Mouse (Mus musculus) midbrain, embryonic 13.5 days (tissue): Measurements from ENCODE around the gene Ppp1r1b. TPM values are rescaled to one million over a fixed set of nuclear protein-coding genes. Genes with fewer than 3 reads are reported as not detected.
A peak's percentile ranks its signal among the peaks of the same experiment; 100 is the strongest.
"Not testable (repeated sequence)": the region's sequence is repeated elsewhere in the genome, so short reads cannot be mapped to it uniquely, and the experiment has no call there.

Experiments used
- ATAC-seq: fragments of 200-750 bp; cut with Nextera tagmentation; 2 replicates; pipeline ENCODE4 v1.8.0; 2017; ENCODE audit warnings: mild to moderate bottlenecking, moderate TSS enrichment, moderate library complexity
- H3K27ac ChIP-seq: fragments of 300-500 bp; sonication (generic); 2 replicates; pipeline ENCODE4 v1.5.1; 2015; ENCODE audit warnings: inconsistent platforms, mild to moderate bottlenecking, moderate library complexity
- H3K27me3 ChIP-seq: fragments of 300-500 bp; sonication (generic); 2 replicates; pipeline ENCODE4 v1.6.1; 2015; ENCODE audit warnings: mild to moderate bottlenecking, inconsistent platforms
- H3K36me3 ChIP-seq: fragments of 300-500 bp; sonication (generic); 2 replicates; pipeline ENCODE4 v1.6.1; 2015; ENCODE audit warnings: mild to moderate bottlenecking, inconsistent platforms
- H3K4me1 ChIP-seq: fragments of 300-500 bp; sonication (generic); replicated peaks from 2 replicates; pipeline ENCODE4 v1.6.1; 2015; ENCODE audit warnings: inconsistent platforms
- H3K4me2 ChIP-seq: fragments of 300-500 bp; sonication (generic); replicated peaks from 2 replicates; pipeline ENCODE4 v1.6.1; 2015; ENCODE audit warnings: moderate library complexity, mild to moderate bottlenecking, inconsistent platforms
- H3K4me3 ChIP-seq: fragments of 300-500 bp; sonication (generic); replicated peaks from 2 replicates; pipeline ENCODE4 v1.5.1; 2015; ENCODE audit warnings: mild to moderate bottlenecking, inconsistent platforms
- H3K9ac ChIP-seq: fragments of 300-500 bp; sonication (generic); replicated peaks from 2 replicates; pipeline ENCODE4 v1.6.1; 2015; ENCODE audit warnings: mild to moderate bottlenecking, inconsistent platforms
- H3K9me3 ChIP-seq: fragments of 300-500 bp; sonication (generic); 2 replicates; pipeline ENCODE4 v1.6.1; 2016; ENCODE audit warnings: mild to moderate bottlenecking, inconsistent platforms
- WGBS: fragments of 180-500 bp; shearing (Covaris S2); methylation state at CpG from one replicate; pipeline ENCODE4 v1.1.7; 2015; 5-methylcytosine and 5-hydroxymethylcytosine counted together
- polyA plus RNA-seq: library from polyadenylated mRNA; unstranded; fragments of >200 nt; fragmentation: Nextera tagmentation; extraction: Ambion mirVana; gene quantifications from 2 replicates; pipeline ENCODE4 v1.2.1, GENCODE M21; 2015

Gene Ppp1r1b
- polyA plus RNA-seq, 1 experiment from 2014 or later, result 1.9 TPM

DNA sequence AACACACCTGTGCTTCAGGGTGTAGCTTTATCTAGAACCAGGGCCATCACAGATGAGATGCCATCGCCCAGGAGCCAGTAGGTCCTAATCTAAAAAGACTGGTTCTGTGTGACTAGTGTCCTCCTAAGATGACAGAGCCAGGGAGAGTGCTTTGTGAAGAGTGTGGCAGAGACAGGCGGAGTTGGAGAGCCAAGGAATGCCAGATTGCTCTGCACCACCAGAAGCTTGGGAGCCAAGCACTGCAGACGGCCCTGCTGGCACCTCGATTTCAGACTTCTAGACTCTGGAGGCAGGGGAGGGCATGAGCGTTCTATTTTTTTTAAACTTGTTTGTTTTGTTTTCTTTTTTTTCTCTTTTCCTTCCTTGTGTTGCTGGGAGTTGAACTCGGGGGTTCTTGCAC, 21.1 kb downstream of the Ppp1r1b start:
- ATAC-seq, result no peak
- no peak overlapping the region for H3K27ac ChIP-seq

DNA sequence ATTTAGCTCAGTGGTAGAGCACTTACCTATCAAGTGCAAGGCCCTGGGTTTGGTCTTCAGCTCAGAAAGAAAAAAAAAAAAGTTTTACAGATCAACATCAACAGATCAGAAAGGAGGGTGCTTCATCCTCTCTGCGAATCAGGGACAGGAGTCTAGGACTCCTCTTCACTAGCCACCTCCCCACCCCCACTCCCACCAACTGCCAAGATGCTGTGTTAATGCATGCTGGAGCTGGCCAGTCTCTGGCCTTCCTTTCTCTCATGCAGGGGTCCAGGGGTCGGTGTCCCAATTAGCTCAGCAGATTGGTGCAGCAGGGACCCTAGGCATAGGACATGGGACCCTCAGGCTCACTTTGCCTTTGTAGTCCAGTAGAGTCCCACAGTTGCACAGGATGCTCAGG, 22.4 kb downstream of the Ppp1r1b start:
- 80% methylated on average over 2 of the region's 2 CpGs for WGBS

More for the DNA sequence above, 21.1 kb downstream of the Ppp1r1b start:
- Histone ChIP-seq H3K9ac (no peak overlapping the region), H3K36me3 (peaks cover 2% of the 10 kb centered on the region; the same call in 1 of the 2 replicates), H3K4me1 (peaks cover 29% of the 10 kb centered on the region), H3K4me3 (no peak overlapping the region), H3K9me3 (no peaks in the 10 kb centered on the region), H3K4me2 (no peak overlapping the region), H3K27me3 (no peaks in the 10 kb centered on the region)
- 90% methylated on average over 6 of the region's 6 CpGs for WGBS

DNA sequence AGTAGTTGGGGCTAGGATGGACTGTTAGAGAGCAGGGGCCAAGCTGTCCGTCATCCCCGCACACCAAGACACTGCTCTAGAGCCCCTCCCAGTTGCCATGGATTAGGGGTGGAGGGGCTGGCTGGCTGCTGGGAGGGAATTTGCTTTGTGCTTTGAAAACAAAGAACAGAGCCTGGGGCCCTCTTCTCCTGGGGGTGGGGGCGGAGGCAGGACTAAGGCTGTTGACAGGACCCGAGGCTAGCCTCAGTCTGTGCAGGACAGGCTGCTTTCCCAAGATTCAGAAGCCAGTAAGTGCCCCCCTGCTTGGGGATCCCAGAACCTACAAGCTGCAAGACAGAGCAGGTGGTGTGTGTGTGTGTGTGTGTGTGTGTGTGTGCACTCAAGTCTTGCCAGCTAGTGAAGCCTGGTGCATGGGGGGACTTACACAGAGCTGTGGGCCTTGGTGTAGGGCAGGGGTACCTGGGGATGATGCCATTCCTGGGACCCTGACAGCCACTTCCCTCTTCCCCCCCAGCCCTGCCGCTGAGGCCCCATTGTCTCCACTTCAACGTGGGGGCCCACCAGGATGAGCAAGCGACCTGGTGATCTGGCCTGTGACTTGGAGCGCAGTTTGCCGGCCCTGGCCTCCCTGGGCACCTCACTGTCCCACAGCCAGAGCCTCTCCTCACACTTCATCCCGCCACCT, 23.5 kb downstream of the Ppp1r1b start:
- Histone ChIP-seq H3K9me3 (no peaks in the 10 kb centered on the region), H3K9ac (peak overlapping the region; percentile 49), H3K4me1 (peaks cover 29% of the 10 kb centered on the region), H3K27me3 (no peaks in the 10 kb centered on the region), H3K27ac (peak overlapping the region; percentile 77), H3K4me3 (peak overlapping the region; percentile 22), H3K36me3 (peaks cover 26% of the 10 kb centered on the region), H3K4me2 (peak overlapping the region; percentile 43)
- peak; percentile 84 for ATAC-seq
- WGBS, result 16% methylated on average over 8 of the region's 10 CpGs

More for the DNA sequence above, 22.4 kb downstream of the Ppp1r1b start:
- peaks cover 29% of the 10 kb centered on the region for H3K4me1 ChIP-seq
- no peak overlapping the region for H3K4me2 ChIP-seq
- ATAC-seq, result no peak
- no peak overlapping the region for H3K4me3 ChIP-seq
- H3K27ac ChIP-seq, result 0 out of 2 replicates have a peak overlapping the region, but pooled peaks have one; percentile 77
- H3K9ac ChIP-seq, result no peak overlapping the region
- peaks cover 15% of the 10 kb centered on the region for H3K36me3 ChIP-seq
- H3K9me3 ChIP-seq, result no peaks in the 10 kb centered on the region
- no peaks in the 10 kb centered on the region for H3K27me3 ChIP-seq

DNA sequence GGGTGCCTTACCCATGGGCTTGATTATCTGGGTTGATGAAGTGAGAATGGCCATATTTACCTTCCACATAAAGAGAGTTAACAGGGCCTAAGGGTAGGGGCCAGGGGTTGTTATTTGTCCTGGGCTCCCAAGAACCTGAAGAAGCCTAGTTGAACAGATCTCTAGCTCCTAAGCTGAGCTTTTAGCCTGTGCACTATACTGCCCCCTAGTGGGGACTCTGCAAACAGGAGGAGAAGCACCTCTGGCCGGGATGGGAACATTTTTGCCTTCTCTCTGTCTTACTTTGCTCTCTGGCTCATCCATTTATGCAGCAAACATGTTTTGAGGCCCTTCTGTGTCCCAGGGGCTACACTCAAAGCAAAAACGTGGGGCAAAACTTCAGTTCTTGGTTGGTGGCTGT, 24.2 kb downstream of the Ppp1r1b start:
- peak overlapping the region; percentile 43 for H3K4me2 ChIP-seq

DNA sequence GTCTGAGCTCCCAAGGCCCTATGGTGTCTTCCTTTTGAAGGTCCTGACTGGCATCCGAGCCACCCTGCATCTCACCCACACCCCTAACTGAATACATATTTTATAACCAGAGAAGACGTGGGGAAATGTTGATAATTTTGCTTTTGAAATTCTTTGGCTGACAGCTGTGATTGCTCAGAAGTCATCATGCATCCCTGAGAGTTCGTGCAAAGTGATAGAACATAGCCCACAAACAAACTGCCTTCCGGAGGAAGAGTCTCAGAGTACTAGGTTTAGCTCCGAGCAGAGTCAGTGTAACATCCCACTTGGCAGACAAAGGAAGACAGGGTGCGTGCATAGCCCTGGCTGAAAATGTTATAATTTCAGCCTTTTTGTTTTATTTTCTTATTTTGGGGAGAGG, 25.0 kb downstream of the Ppp1r1b start:
- no peak for ATAC-seq
- H3K4me3 ChIP-seq, result no peak overlapping the region
- 91% methylated on average over 6 of the region's 6 CpGs for WGBS
- H3K9me3 ChIP-seq, result no peaks in the 10 kb centered on the region
- H3K27ac ChIP-seq, result no peak overlapping the region
- H3K27me3 ChIP-seq, result no peaks in the 10 kb centered on the region
- H3K4me1 ChIP-seq, result peaks cover 29% of the 10 kb centered on the region
- H3K36me3 ChIP-seq, result peaks cover 41% of the 10 kb centered on the region
- H3K9ac ChIP-seq, result no peak overlapping the region
- no peak overlapping the region for H3K4me2 ChIP-seq

More for the DNA sequence above, 24.2 kb downstream of the Ppp1r1b start:
- Histone ChIP-seq H3K27me3 (no peaks in the 10 kb centered on the region), H3K27ac (peak overlapping the region; percentile 77; the same call in 1 of the 2 replicates), H3K9me3 (no peaks in the 10 kb centered on the region), H3K36me3 (peaks cover 33% of the 10 kb centered on the region), H3K4me3 (peak overlapping the region; percentile 22; the same call in 1 of the 2 replicates), H3K4me1 (peaks cover 29% of the 10 kb centered on the region), H3K9ac (0 out of 2 replicates have a peak overlapping the region, but pooled peaks have one; percentile 19)
- 0% methylated on average over 2 of the region's 2 CpGs for WGBS
- peak; percentile 7; the same call in 1 of the 2 replicates for ATAC-seq

DNA sequence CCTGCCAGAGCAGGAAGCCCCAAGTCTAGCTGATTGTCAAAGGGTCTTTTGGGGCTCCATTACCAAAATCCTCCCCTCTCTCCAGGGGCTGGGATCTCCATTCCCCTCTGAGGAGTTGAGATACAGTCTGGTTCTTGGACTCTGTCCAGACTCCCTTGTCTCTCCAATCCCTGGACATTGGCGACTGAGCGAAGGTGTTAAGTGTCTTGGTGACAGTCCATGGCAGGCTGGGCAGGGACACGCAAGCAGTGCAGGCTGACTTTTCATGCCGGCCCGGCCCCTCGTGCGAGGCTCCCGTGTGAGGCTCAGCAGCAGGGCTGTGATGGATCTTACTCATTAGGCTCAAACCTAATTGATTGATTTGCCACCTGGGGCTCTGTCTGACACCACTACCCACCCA, 26.1 kb downstream of the Ppp1r1b start:
- ATAC-seq, result no peak
- WGBS, result 85% methylated on average over 8 of the region's 8 CpGs
- no peaks in the 10 kb centered on the region for H3K9me3 ChIP-seq
- no peak overlapping the region for H3K4me3 ChIP-seq
- no peak overlapping the region for H3K27ac ChIP-seq
- H3K27me3 ChIP-seq, result no peaks in the 10 kb centered on the region
- H3K9ac ChIP-seq, result 0 out of 2 replicates have a peak overlapping the region, but pooled peaks have one; percentile 17
- peaks cover 51% of the 10 kb centered on the region for H3K36me3 ChIP-seq
- H3K4me2 ChIP-seq, result no peak overlapping the region
- H3K4me1 ChIP-seq, result peaks cover 29% of the 10 kb centered on the region

DNA sequence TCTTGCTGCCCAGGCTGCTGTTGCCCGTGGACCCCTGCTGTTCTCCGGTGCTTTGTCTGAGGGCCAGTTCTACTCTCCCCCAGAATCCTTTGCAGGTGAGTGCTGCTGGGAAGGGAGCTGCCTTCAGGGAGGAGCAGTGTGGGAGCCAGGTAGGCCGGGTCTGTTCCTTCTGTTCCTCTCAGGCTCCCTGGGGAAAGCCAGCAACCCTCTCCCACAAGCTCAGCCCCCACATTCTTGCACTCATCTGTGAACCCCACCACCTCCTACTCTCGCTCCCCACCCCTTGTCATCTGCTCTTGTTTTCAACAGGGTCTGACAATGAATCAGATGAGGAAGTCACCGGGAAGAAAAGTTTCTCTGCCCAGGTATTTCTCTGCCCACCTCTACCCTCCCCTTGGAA, 28.6 kb downstream of the Ppp1r1b start:
- 74% methylated on average over 5 of the region's 5 CpGs for WGBS
- no peak overlapping the region for H3K4me2 ChIP-seq
- H3K4me1 ChIP-seq, result peaks cover 9% of the 10 kb centered on the region
- H3K4me3 ChIP-seq, result no peak overlapping the region
- H3K9me3 ChIP-seq, result no peaks in the 10 kb centered on the region
- H3K27me3 ChIP-seq, result no peaks in the 10 kb centered on the region
- H3K9ac ChIP-seq, result no peak overlapping the region
- H3K27ac ChIP-seq, result no peak overlapping the region
- H3K36me3 ChIP-seq, result peaks cover 73% of the 10 kb centered on the region
- ATAC-seq, result no peak

DNA sequence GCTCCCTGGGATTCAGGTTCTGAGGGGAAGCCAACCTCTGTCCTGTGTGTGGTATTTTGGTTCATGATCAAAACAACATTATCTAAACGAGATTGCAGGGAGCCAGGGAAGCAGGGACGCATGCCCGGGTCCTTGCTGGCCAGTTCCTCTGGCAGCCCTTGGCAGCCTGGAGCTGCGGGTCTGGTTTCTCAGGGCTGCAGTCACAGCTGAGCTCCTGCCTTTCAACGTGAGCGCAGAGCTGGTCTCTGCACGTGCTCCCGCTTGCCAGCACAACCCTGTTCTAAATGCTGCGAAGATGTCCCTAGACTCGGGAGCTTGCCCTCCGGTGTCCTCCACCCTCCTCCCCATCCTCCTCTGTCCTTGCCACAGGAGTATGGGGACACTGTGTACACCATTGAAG, 29.6 kb downstream of the Ppp1r1b start:
- no peak overlapping the region for H3K9ac ChIP-seq
- H3K4me3 ChIP-seq, result no peak overlapping the region
- no peak overlapping the region for H3K27ac ChIP-seq
- no peaks in the 10 kb centered on the region for H3K9me3 ChIP-seq
- peaks cover 73% of the 10 kb centered on the region for H3K36me3 ChIP-seq
- ATAC-seq, result no peak
- WGBS, result 88% methylated on average over 11 of the region's 11 CpGs
- H3K27me3 ChIP-seq, result no peaks in the 10 kb centered on the region
- no peak overlapping the region for H3K4me2 ChIP-seq
- peaks cover under 1% of the 10 kb centered on the region for H3K4me1 ChIP-seq

DNA sequence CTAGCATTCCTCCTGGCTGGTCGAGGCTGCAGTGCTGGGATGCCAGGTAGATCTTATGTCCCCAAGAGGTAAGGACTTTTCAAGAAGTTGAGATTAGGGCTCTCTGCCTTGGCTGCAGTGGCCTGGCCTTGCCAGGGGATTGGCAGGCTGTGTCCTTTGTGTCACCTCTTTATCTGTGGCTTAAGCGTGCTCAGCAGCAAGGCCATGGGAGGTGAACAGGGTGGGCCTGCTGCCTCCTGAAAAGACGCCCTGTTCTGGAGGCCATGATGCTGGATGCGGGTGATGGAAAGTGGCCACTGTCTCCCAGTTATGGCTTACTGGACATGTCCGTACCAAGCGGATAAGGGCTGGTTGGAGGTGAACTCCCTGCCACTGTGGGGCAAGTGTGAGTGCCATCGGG, 31.2 kb downstream of the Ppp1r1b start:
- WGBS, result 89% methylated on average over 7 of the region's 7 CpGs
- Histone ChIP-seq H3K4me3 (no peak overlapping the region), H3K36me3 (peaks cover 70% of the 10 kb centered on the region), H3K4me1 (no peaks in the 10 kb centered on the region), H3K9me3 (no peaks in the 10 kb centered on the region), H3K4me2 (no peak overlapping the region), H3K27me3 (peaks cover 3% of the 10 kb centered on the region; the same call in 1 of the 2 replicates), H3K27ac (no peak overlapping the region), H3K9ac (no peak overlapping the region)
- ATAC-seq, result no peak

DNA sequence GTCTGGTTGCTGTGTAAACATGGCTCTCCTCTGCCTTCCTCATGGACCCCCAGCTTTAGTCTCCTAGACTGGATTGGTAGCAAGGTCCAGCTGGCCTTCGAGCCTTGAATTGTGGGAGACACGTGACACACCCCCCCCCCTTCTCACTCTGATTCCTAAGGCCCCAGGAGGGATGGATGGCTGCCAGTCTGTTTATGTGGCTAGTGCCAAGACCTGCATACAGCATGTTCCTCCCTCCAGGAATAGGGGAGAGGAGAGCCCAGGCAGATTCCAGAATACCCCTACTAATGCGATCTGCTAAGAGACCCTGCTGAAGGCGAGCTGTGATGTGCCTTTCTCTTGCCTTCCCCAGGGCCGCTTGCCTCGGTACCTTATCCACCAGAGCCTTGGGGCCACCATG, 31.9 kb downstream of the Ppp1r1b start:
- peaks cover 63% of the 10 kb centered on the region for H3K36me3 ChIP-seq
- no peak overlapping the region for H3K4me3 ChIP-seq
- no peak overlapping the region for H3K4me2 ChIP-seq
- WGBS, result 87% methylated on average over 6 of the region's 6 CpGs
- no peaks in the 10 kb centered on the region for H3K9me3 ChIP-seq
- H3K4me1 ChIP-seq, result no peaks in the 10 kb centered on the region
- H3K27me3 ChIP-seq, result peaks cover 10% of the 10 kb centered on the region
- no peak overlapping the region for H3K9ac ChIP-seq
- no peak overlapping the region for H3K27ac ChIP-seq
- no peak for ATAC-seq

DNA sequence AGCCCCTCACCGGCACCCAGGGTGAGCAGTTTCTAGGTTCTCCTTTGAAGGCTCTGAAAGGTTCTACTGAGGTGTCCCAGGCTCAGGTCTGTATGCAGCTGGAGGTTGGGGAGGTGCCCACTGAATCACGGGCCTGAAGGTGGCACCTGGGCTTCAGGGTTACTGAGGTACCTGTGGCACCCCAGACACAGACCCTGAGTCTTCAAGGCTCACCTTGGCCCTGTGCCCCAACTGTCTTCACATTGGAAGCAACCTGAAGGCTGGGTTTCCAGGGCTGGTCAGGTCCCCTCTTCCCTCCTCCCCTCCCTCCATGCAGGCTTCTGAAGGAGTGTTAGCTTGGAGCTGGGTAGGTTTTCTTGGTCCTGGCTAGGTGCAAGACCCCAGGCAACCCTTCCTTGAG, 33.4 kb downstream of the Ppp1r1b start:
- WGBS, result 90% methylated on average over 2 of the region's 2 CpGs
- H3K9ac ChIP-seq, result no peak overlapping the region

DNA sequence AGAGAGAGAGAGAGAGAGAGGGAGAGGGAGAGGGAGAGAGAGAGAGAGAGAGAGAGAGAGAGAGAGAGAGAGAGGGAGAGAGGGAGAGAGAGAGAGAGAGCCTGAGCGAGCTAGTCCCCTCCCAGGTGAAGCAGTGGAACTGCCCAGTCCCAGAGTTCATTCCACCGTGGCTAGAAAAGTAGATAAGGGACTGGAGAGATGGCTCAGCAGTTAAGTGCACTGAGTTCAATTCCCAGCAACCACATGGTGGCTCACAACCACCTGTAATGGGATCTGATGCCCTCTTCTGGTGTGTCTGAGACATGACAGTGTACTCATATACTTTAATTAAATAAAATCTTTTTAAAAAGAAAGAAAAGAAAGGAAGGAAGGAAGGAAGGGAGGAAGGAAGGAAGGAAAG, 34.2 kb downstream of the Ppp1r1b start:
- ATAC-seq, H3K9ac ChIP-seq, H3K9me3 ChIP-seq, H3K4me2 ChIP-seq, H3K4me1 ChIP-seq, H3K4me3 ChIP-seq, H3K27ac ChIP-seq: not testable (repeated sequence)
- 60% methylated on average over 2 of the region's 2 CpGs for WGBS
- peaks cover 40% of the 10 kb centered on the region for H3K36me3 ChIP-seq
- peaks cover 33% of the 10 kb centered on the region for H3K27me3 ChIP-seq

More for the DNA sequence above, 33.4 kb downstream of the Ppp1r1b start:
- peaks cover 47% of the 10 kb centered on the region for H3K36me3 ChIP-seq
- H3K4me3 ChIP-seq, result no peak overlapping the region
- no peaks in the 10 kb centered on the region for H3K9me3 ChIP-seq
- H3K27me3 ChIP-seq, result peaks cover 25% of the 10 kb centered on the region
- H3K4me2 ChIP-seq, result no peak overlapping the region
- ATAC-seq, result no peak
- H3K27ac ChIP-seq, result no peak overlapping the region
- peaks cover 3% of the 10 kb centered on the region; the same call in 1 of the 2 replicates for H3K4me1 ChIP-seq
